Mouse (Mus musculus): ENCODE measurements around the gene Gm20388.

DNA sequence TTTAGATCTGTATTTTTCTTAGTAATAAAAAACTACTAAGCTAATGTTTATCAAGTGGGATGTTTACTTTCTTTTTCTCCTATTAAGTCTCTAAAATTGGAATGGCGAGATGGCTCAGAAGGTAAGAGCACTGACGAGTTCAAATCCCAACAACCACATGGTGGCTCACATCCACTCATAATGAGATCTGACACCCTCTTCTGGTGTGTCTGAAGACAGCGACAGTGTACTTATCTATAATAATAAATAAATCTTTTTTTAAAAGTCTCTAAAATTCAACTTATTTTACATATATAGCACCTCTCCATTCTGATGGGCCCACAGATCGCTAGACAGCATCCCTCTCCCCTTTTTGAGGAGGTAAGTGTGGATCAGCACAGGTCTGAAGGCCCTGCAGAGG is 2699.6 kb downstream of the Gm20388 start:
- no peak for TF ChIP-seq CTCF (IDR thresholded peaks at IDR 0.05; ENCODE audit: control insufficient read depth, insufficient read depth, low read length)
- TF ChIP-seq POLR2A (IDR thresholded peaks at IDR 0.05; ENCODE audit: borderline replicate concordance, control insufficient read depth, low read depth, low read length), result no peak

Measured in bone marrow, adult 2 months (tissue).